Mouse (Mus musculus): Measurements from ENCODE around the gene Hoxd4. TPM values are rescaled to one million over a fixed set of nuclear protein-coding genes. Genes with fewer than 3 reads are reported as not detected.

Hoxd4 gene
- polyA plus RNA-seq, 1 experiment from 2014 or later = 0.78 TPM

DNA sequence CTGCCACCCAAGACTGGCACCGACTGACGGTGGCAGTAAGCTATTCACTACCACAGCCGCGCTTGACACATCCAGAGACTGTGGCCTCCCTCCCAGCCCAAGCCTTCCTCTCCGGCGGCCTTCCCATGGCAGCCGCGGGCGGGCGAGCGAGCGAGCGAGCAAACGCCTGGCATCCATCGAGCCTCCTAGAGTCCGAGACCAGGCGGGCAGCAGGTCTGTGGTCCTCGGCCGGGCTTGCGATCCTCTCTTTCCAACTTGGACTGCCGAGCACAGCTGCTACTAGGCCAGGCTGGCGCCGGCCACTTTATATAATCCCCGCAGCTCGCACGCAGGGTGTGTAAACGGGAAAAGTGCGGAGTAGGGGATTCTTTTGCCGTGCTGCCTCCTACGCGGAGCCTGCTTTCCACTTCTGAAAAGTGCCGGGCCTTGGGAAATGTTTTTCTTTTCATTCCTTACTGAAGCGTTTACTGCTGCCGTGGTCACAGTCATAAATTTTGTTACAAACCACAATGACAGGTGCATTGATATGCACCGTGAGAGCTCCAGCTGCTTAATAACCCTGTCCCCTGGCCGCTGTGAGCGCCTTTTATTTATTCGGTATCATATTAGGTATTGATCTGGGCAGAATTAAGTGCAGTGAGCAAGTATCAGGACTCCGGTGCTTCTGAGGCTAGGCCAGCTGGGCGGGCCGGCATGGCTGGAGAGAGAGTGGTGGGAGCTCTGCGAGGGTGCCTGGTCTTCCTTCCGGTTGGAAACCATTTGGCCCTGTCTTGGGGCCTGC is 28.8 kb downstream of the Hoxd4 start:
- WGBS = under 1% methylated on average over 43 of the region's 43 CpGs
- Histone ChIP-seq H3K4me3 (replicated peaks) (peak overlapping the region; percentile 22; the same call in 1 of the 2 replicates), H3K4me1 (replicated peaks) (peaks cover 50% of the 10 kb centered on the region)

DNA sequence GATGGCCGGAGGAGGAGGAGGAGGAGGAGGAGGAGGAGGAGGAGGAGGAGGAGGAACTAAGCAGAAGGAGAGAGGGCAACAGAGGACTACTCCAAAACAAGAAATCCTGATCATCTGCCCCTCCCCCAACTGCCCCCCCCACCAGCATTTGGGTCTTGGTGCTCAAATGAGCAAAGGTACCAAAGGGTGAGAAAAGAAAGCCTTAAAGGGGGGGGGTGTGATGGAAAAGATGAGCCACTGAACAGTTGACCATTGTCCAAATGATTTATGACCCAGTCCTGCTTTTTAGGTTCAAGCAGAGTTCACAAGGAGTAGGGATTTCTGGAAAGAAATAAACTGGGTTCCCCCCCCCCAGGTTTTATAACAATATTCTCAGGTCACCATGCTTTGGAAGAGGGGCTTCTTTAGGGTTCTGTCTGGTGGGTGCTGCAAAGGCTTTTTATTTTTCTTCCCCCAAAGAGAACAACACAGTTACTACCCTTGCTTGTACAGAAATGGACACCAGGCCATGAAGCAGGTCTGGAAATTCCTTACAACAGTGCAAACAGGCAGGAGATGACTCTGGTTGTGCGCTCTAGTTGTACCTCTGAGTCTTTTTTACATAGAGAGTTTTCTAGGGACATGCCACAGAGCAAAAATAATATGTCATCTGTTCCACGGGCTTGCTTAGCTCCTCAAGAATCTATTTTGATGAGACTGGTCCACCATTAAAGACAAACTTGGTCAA is 29.7 kb downstream of the Hoxd4 start:
- H3K9me3 ChIP-seq = no peaks in the 10 kb centered on the region
- peaks cover 96% of the 10 kb centered on the region for H3K27me3 ChIP-seq
- H3K4me2 ChIP-seq = no peak overlapping the region
- peaks cover 43% of the 10 kb centered on the region for H3K4me1 ChIP-seq (replicated peaks)
- no peak overlapping the region for H3K9ac ChIP-seq (replicated peaks)
- H3K4me3 ChIP-seq (replicated peaks) = no peak overlapping the region
- no peaks in the 10 kb centered on the region for H3K36me3 ChIP-seq
- ATAC-seq (ENCODE audit: insufficient number of reproducible peaks, insufficient read depth, low FRiP score, low TSS enrichment, low read depth) = no peak
- no peak overlapping the region for H3K27ac ChIP-seq
- WGBS = 47% methylated on average over 2 of the region's 3 CpGs

More for the DNA sequence above, 28.8 kb downstream of the Hoxd4 start:
- Histone ChIP-seq H3K27ac (no peak overlapping the region), H3K4me2 (peak overlapping the region; percentile 43), H3K9me3 (no peaks in the 10 kb centered on the region), H3K27me3 (peaks cover 96% of the 10 kb centered on the region), H3K9ac (replicated peaks) (no peak overlapping the region), H3K36me3 (no peaks in the 10 kb centered on the region)
- no peak for ATAC-seq (ENCODE audit: insufficient number of reproducible peaks, insufficient read depth, low FRiP score, low TSS enrichment, low read depth)

GRCm38 (mm10) chr2:74741979-74742277 is 30.2 kb downstream of the Hoxd4 start:
- H3K9ac ChIP-seq (replicated peaks) = no peak overlapping the region
- no peaks in the 10 kb centered on the region for H3K36me3 ChIP-seq

DNA sequence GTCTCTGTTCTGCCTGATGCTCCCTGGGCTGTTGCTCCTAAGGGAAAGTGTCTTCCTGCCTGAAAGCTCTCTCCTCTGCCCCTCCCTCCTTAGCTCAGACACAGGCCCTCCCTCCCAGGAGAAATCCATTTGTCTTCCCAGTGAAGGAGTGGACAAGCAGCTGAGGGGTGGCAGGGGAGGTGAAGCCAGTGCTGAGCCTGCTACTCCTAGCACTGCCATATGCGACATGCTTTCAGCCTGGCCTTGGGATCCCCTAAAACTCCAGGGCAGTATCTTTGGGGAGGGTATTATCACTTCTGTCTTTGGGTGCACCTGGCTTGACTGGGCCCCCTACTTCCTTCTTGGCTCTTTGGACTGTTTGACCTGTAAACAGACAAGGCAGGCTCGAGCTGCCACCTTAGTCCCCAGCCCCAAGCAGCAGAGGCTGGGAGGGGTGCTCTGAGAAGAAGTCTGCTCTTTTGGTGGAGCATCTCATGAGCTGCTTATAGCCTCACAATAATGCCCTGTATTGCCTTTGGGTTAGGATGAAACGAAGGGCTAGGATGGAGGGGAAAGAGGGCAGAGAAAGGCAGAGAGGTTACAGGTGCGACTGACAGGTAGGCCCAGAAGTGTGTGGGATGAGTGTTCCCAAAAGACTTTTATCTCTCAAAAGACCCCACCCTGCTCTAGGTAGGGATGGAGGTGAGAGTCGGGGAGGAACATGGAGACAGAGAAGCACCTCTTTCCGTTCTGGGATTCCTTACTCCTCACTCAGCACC is 34.0 kb downstream of the Hoxd4 start:
- Histone ChIP-seq H3K4me2 (peak overlapping the region; percentile 41; the same call in 1 of the 2 replicates), H3K9ac (replicated peaks) (no peak overlapping the region), H3K4me3 (replicated peaks) (no peak overlapping the region; the same call in 1 of the 2 replicates), H3K36me3 (no peaks in the 10 kb centered on the region), H3K4me1 (replicated peaks) (peaks cover 28% of the 10 kb centered on the region), H3K27ac (no peak overlapping the region), H3K27me3 (peaks cover 94% of the 10 kb centered on the region), H3K9me3 (no peaks in the 10 kb centered on the region)
- WGBS = 11% methylated on average over 6 of the region's 6 CpGs
- ATAC-seq (ENCODE audit: insufficient number of reproducible peaks, insufficient read depth, low FRiP score, low TSS enrichment, low read depth) = no peak

More at GRCm38 (mm10) chr2:74741979-74742277, 30.2 kb downstream of the Hoxd4 start:
- H3K9me3 ChIP-seq = no peaks in the 10 kb centered on the region
- H3K27me3 ChIP-seq = peaks cover 96% of the 10 kb centered on the region
- peaks cover 47% of the 10 kb centered on the region for H3K4me1 ChIP-seq (replicated peaks)
- H3K27ac ChIP-seq = no peak overlapping the region
- no peak for ATAC-seq (ENCODE audit: insufficient number of reproducible peaks, insufficient read depth, low FRiP score, low TSS enrichment, low read depth)
- H3K4me2 ChIP-seq = no peak overlapping the region
- no peak overlapping the region for H3K4me3 ChIP-seq (replicated peaks)

- H3K36me3 ChIP-seq = no peaks in the 10 kb centered on the region
- WGBS = 3% methylated on average over 58 of the region's 58 CpGs
- no peak for ATAC-seq (ENCODE audit: insufficient number of reproducible peaks, insufficient read depth, low FRiP score, low TSS enrichment, low read depth)
- H3K4me1 ChIP-seq (replicated peaks) = peaks cover 23% of the 10 kb centered on the region
- peak overlapping the region; percentile 30 for H3K4me3 ChIP-seq (replicated peaks)
- no peak overlapping the region for H3K27ac ChIP-seq
- H3K4me2 ChIP-seq = peak overlapping the region; percentile 41
- no peak overlapping the region for H3K9ac ChIP-seq (replicated peaks)
- no peaks in the 10 kb centered on the region for H3K9me3 ChIP-seq
- H3K27me3 ChIP-seq = peaks cover 94% of the 10 kb centered on the region
These were observed 34.7 kb downstream of the Hoxd4 start for GRCm38 (mm10) chr2:74746298-74746921.

DNA sequence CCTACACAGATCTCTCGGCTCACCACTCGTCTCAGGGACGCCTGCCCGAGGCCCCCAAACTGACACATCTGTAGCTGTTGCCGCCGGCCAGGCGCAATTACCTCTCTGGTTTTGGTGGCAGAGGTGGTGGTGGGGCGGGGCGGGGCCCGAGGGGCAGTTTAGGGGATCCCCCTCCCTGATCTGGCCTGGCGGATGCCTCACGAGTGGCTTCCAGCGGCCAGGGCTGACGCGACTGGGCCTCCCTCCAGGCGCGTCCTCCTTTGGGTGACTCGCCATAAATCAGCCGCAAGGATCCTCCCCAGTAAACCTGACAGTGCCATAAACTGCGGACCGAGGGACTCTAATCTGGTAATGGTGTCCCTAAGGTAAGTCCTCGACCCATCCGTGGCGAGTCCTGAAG is 35.3 kb downstream of the Hoxd4 start:
- Histone ChIP-seq H3K9me3 (no peaks in the 10 kb centered on the region), H3K27me3 (peaks cover 94% of the 10 kb centered on the region), H3K4me1 (replicated peaks) (peaks cover 23% of the 10 kb centered on the region), H3K36me3 (no peaks in the 10 kb centered on the region), H3K27ac (no peak overlapping the region), H3K4me3 (replicated peaks) (peak overlapping the region; percentile 30), H3K4me2 (peak overlapping the region; percentile 41), H3K9ac (replicated peaks) (no peak overlapping the region)
- ATAC-seq (ENCODE audit: insufficient number of reproducible peaks, insufficient read depth, low FRiP score, low TSS enrichment, low read depth) = no peak
- WGBS = 6% methylated on average over 24 of the region's 24 CpGs

- H3K4me3 ChIP-seq (replicated peaks) = no peak overlapping the region
- H3K4me1 ChIP-seq (replicated peaks) = peaks cover 27% of the 10 kb centered on the region
- 13% methylated on average over 11 of the region's 11 CpGs for WGBS
These were observed 36.0 kb downstream of the Hoxd4 start for GRCm38 (mm10) chr2:74747661-74748141.

DNA sequence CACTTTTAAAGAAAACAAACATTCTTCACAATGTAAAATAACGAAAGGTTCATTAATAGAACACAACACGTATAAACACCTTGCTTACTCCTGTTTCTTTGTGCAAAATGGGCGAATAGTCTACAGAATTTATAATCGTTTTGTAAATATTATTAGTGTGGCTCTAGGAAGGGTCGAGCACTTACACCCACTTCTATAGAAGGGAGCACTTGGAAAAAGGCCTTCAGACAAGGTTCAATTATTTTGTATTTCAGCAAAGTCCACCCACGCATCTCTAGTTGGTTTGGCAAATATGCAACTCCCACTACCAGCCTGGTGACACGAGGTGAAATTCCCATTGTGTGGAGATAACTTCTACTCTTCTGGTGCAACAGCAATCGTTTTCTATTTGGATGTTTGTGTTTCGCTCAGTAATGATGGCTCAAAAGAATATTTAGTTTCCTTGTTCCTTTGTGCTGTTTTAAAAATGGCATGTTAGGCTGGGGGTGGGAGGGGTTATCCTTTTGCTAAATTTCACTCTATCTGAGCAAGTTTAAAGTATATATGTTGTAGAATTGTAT is 36.8 kb downstream of the Hoxd4 start:
- H3K4me1 ChIP-seq (replicated peaks) = peaks cover 32% of the 10 kb centered on the region
- 20% methylated on average over 9 of the region's 9 CpGs for WGBS
- H3K27ac ChIP-seq = no peak overlapping the region
- H3K9ac ChIP-seq (replicated peaks) = no peak overlapping the region
- peaks cover 98% of the 10 kb centered on the region for H3K27me3 ChIP-seq
- no peak overlapping the region for H3K4me3 ChIP-seq (replicated peaks)
- ATAC-seq (ENCODE audit: insufficient number of reproducible peaks, insufficient read depth, low FRiP score, low TSS enrichment, low read depth) = no peak
- H3K36me3 ChIP-seq = no peaks in the 10 kb centered on the region
- no peak overlapping the region for H3K4me2 ChIP-seq
- no peaks in the 10 kb centered on the region for H3K9me3 ChIP-seq

More at GRCm38 (mm10) chr2:74747661-74748141, 36.0 kb downstream of the Hoxd4 start:
- H3K4me2 ChIP-seq = no peak overlapping the region
- peaks cover 96% of the 10 kb centered on the region for H3K27me3 ChIP-seq
- no peaks in the 10 kb centered on the region for H3K36me3 ChIP-seq
- H3K9ac ChIP-seq (replicated peaks) = no peak overlapping the region
- H3K9me3 ChIP-seq = no peaks in the 10 kb centered on the region
- no peak overlapping the region for H3K27ac ChIP-seq
- no peak for ATAC-seq (ENCODE audit: insufficient number of reproducible peaks, insufficient read depth, low FRiP score, low TSS enrichment, low read depth)

DNA sequence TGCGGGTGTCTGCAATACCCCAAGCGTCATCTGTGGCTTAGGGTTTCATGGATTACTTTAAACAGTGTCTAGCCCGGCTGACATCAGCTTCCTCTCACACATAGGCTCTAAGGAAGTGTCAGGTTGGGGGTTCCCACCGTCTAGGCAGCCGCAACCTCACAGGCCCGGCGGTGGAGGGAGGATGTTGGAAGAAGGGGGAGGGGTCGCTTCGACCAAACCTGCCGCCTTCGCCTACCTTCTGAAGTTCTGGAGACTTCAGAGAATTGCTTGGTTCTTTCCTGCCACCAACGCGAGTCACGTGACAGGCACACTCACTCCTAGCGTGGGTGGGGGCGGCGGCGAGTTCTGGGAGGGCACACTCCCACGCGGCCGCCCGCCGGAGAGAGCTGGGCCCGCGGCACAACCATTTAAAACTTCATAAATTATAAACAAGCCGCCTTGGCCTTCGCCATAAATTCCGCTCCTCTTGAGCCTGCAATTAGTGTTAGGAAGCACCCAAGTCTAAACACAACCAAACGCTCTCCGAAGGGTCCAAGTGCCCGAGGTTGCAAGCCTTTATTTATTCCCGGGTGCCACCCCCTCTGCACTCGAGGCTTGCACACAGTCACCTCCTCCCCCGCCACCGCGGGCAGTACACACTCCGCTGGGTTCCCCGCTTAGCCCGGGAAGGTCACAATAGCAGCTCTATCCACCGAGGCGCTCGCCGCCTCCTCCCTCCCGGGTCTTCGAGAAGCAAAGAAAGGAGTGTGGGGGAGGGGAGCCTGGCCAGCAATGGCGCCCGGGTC is 37.8 kb downstream of the Hoxd4 start:
- H3K9me3 ChIP-seq = no peaks in the 10 kb centered on the region
- under 1% methylated on average over 47 of the region's 47 CpGs for WGBS
- peak overlapping the region; percentile 40 for H3K4me3 ChIP-seq (replicated peaks)
- peaks cover 98% of the 10 kb centered on the region for H3K27me3 ChIP-seq
- ATAC-seq (ENCODE audit: insufficient number of reproducible peaks, insufficient read depth, low FRiP score, low TSS enrichment, low read depth) = peak; percentile 50; the same call in 1 of the 2 replicates
- H3K4me2 ChIP-seq = peak overlapping the region; percentile 76
- H3K9ac ChIP-seq (replicated peaks) = peak overlapping the region; percentile 48
- no peaks in the 10 kb centered on the region for H3K36me3 ChIP-seq
- peaks cover 32% of the 10 kb centered on the region for H3K4me1 ChIP-seq (replicated peaks)
- no peak overlapping the region for H3K27ac ChIP-seq

DNA sequence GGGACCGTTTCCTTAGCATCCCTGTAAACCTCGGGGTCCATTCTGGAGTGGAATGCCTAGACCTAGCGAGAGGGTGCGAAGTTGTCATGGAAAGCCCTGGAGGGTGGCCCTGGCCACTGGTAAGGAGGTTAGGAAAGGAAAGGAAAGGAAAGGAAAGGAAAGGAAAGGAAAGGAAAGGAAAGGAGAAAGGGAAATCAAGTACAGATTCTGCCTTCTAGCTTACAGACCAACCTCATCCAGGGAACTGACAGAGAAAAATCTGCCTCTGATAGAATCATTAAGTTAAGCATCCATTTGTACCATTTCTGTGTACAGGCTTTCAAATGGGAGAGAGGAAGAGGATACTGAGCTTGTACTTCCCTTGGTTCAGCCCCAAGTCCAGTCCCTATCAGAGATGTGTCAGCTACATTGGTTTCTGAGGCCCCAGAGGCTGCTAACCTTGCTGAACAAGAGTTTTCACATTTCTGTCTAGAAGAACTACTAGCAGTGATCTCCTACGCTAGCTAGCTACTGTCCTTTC is 39.1 kb downstream of the Hoxd4 start:
- no peak overlapping the region for H3K9ac ChIP-seq (replicated peaks)
- no peak overlapping the region for H3K4me3 ChIP-seq (replicated peaks)
- WGBS = 47% methylated on average over 5 of the region's 5 CpGs
- H3K36me3 ChIP-seq = no peaks in the 10 kb centered on the region
- H3K4me1 ChIP-seq (replicated peaks) = peaks cover 32% of the 10 kb centered on the region
- H3K27me3 ChIP-seq = peaks cover 95% of the 10 kb centered on the region
- ATAC-seq (ENCODE audit: insufficient number of reproducible peaks, insufficient read depth, low FRiP score, low TSS enrichment, low read depth) = no peak
- no peaks in the 10 kb centered on the region for H3K9me3 ChIP-seq
- H3K27ac ChIP-seq = no peak overlapping the region
- H3K4me2 ChIP-seq = peak overlapping the region; percentile 76; the same call in 1 of the 2 replicates
